Mouse (Mus musculus) E14TG2a.4 (cell line): ENCODE measurements around the gene Cox7a2.

Experiments used
- H3K27me3 ChIP-seq: 2 replicates; pipeline ENCODE4 v1.6.1; 2014; ENCODE audit warnings: low read length, control low read depth; ENCODE audit not compliant: insufficient read depth
- H3K36me3 ChIP-seq: 2 replicates; pipeline ENCODE4 v1.6.1; 2014; ENCODE audit warnings: low read length, control low read depth; ENCODE audit not compliant: insufficient read depth
- H3K4me1 ChIP-seq: replicated peaks from 2 replicates; pipeline ENCODE4 v1.6.1; 2014; ENCODE audit warnings: low read depth, low read length, control low read depth
- H3K4me3 ChIP-seq: replicated peaks from 2 replicates; pipeline ENCODE4 v1.5.1; 2014; ENCODE audit warnings: mild to moderate bottlenecking, low read length
- H3K9me3 ChIP-seq: 2 replicates; pipeline ENCODE4 v1.6.1; 2014; ENCODE audit warnings: low read length, control low read depth
- CTCF ChIP-seq: conservative IDR thresholded peaks from 2 replicates; pipeline ENCODE4 v1.5.1; 2014; ENCODE audit warnings: low read length
- NANOG ChIP-seq: IDR thresholded peaks from 2 replicates; pipeline ENCODE4 v1.6.1; 2014; ENCODE audit warnings: borderline replicate concordance, low read length, mixed read lengths
- POU5F1 ChIP-seq: IDR thresholded peaks from 2 replicates; pipeline ENCODE4 v1.6.1; 2014; ENCODE audit warnings: low read length, borderline replicate concordance

The Cox7a2 gene

DNA sequence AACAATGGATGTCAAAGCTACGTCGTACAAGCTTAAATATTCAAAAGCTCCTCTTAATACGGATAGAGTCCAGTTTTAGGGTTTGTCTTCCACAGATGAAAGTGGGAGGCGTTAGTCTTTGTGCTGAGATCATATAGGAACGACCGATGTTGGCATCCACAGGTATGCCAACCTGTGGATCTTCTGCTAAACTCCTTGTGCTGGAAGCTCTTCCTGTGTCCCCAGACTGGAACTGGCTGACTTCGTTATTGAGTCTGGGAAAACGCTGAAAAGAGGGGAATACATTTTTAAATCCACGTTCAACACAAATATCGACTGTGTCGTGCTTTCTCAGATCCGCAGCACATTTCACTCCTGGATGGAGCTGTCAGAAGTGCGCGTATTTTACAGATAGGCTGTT is 398 bp upstream of the Cox7a2 start:
- peak overlapping the region; percentile 97 for H3K4me3 ChIP-seq
- no peaks in the 10 kb centered on the region for H3K9me3 ChIP-seq
- TF ChIP-seq NANOG: no peak
- no peak for TF ChIP-seq CTCF
- no peak for TF ChIP-seq POU5F1
- peaks cover 20% of the 10 kb centered on the region for H3K4me1 ChIP-seq
- peaks cover 28% of the 10 kb centered on the region for H3K36me3 ChIP-seq
- no peaks in the 10 kb centered on the region for H3K27me3 ChIP-seq

DNA sequence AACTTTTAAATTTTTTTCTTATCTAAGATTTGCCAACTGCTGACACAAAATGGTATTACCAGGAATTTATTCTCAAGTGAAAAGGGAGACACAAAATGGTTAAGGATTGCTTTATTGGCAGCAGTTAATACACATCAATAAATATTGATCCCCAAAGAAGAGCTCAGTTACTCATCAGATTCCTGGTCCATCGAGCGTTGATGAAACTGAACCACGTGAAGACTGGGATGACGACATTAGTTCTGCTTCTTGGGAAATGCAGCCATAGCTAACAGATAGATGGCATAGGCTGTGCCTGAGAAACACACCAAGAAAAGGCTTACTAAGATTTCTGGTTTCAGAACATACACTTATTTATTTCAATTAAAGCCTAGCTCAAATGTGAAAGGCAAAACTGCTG is 4.4 kb downstream of the Cox7a2 start:
- TF ChIP-seq NANOG (no peak), POU5F1 (no peak), CTCF (no peak)
- Histone ChIP-seq H3K4me3 (no peak overlapping the region), H3K4me1 (peaks cover 33% of the 10 kb centered on the region)

DNA sequence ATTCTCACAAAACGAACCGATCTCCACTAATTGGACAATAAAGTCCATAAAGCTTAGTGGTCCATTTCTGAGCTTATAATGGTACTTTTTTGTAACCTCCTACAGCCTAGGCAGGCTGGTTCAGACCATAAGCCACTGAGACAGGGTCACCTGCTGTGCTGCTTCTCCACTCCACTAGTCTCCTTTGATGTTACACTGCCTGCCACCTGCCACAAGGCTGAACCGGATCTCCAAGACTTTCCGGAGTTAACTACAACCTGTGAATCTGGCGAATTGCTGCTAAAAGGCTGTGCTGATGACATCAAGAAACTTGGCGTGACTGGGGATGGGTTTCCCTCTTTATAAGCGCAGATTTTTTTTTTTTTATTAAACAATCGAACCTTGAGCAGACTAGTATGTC is 7.8 kb downstream of the Cox7a2 start:
- TF ChIP-seq POU5F1 (no peak), CTCF (no peak), NANOG (no peak)
- peaks cover 14% of the 10 kb centered on the region for H3K4me1 ChIP-seq
- H3K36me3 ChIP-seq: peaks cover 31% of the 10 kb centered on the region
- H3K4me3 ChIP-seq: 0 out of 2 replicates have a peak overlapping the region, but pooled peaks have one; percentile 20
- H3K9me3 ChIP-seq: no peaks in the 10 kb centered on the region
- H3K27me3 ChIP-seq: no peaks in the 10 kb centered on the region

More for the DNA sequence above, 4.4 kb downstream of the Cox7a2 start:
- Histone ChIP-seq H3K27me3 (no peaks in the 10 kb centered on the region), H3K9me3 (no peaks in the 10 kb centered on the region), H3K36me3 (peaks cover 46% of the 10 kb centered on the region)

DNA sequence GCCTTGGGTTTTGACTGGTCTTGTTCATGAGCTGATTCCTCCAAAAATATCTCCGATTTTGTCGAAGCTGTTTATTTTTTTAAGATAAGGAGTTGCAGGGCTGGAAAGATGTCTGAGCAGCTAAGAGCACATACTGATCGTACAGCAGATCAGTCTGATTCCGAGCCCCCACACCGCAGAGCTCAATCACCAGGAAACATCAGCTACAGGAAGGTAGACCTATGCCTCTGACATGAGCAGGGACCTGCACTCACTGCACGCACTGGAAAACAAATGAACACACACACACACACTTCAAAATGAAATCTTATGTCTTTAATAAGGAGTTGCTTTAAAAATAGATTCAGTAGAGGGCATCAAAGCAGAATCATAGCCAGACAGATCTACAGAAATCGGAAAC is 9.0 kb downstream of the Cox7a2 start:
- Histone ChIP-seq H3K4me1 (peaks cover 23% of the 10 kb centered on the region), H3K9me3 (no peaks in the 10 kb centered on the region), H3K4me3 (no peak overlapping the region), H3K36me3 (peaks cover 25% of the 10 kb centered on the region), H3K27me3 (no peaks in the 10 kb centered on the region)
- TF ChIP-seq CTCF (no peak), POU5F1 (no peak), NANOG (no peak)

DNA sequence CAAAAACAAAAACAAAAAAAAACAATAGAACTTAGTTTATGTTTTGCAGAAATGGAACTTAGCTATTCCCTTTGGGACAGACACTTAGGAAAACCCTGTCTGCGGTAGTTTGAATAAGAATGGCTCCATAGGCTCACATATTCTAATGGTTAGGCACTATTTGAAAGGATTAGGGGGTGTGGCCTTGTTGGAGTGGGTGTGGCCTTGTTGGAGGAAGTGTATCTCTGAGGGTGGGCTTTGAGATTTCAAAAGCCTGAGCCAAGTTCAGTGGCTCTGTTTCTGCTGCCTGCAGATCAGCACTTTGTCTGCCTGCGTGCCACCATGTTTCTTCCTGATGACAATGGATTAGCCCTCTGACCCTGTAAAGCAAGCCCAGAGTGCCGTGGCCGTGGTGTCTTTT is 14.6 kb downstream of the Cox7a2 start:
- TF ChIP-seq CTCF (no peak), NANOG (no peak), POU5F1 (no peak)
- Histone ChIP-seq H3K36me3 (no peaks in the 10 kb centered on the region), H3K27me3 (no peaks in the 10 kb centered on the region), H3K9me3 (no peaks in the 10 kb centered on the region), H3K4me3 (peak overlapping the region; percentile 68), H3K4me1 (peaks cover 24% of the 10 kb centered on the region)

DNA sequence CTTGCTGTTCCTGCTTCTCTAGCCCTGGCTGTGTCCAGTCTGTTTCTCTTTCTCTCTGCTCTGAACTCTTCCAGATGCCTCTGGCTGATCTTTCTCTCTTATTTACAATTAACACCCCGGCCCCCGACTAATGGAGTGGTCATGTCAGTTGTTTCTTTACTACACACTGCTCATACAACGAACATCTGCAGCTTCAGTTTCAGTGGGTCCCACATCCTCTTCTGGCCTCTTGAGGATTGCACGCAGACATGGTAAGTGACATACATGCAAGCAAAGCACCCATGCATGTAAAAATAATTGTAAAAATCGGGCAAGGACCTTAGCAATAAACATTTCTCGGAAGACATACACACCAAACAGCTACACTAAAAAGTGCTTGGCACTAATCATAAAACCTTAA is 24.1 kb downstream of the Cox7a2 start:
- no peak overlapping the region for H3K4me3 ChIP-seq
- H3K36me3 ChIP-seq: no peaks in the 10 kb centered on the region
- TF ChIP-seq CTCF (no peak), POU5F1 (no peak), NANOG (no peak)
- no peaks in the 10 kb centered on the region for H3K9me3 ChIP-seq
- H3K4me1 ChIP-seq: no peaks in the 10 kb centered on the region
- no peaks in the 10 kb centered on the region for H3K27me3 ChIP-seq

DNA sequence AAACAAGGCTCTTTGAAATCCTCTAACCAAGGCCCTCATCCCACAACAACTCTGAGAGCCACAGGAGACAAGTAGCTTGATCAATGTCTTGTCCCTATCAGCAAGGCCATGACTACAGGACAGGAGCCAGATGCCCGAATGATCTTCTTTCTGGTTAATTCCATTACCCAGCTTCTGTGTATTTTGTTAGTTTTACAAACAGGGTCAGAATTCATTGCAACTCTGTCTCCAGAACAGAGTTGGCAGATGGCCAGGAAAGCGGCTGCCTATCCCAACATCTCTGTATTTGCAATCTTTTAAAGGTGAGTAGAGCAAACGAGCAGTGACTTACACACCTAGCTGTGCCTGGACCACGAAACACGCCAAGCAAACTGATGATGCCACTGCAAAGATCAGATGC is 29.4 kb downstream of the Cox7a2 start:
- no peak for TF ChIP-seq NANOG
- no peak for TF ChIP-seq CTCF
- TF ChIP-seq POU5F1: no peak
- H3K9me3 ChIP-seq: no peaks in the 10 kb centered on the region
- no peaks in the 10 kb centered on the region for H3K4me1 ChIP-seq
- H3K27me3 ChIP-seq: no peaks in the 10 kb centered on the region
- no peaks in the 10 kb centered on the region for H3K36me3 ChIP-seq
- H3K4me3 ChIP-seq: no peak overlapping the region

DNA sequence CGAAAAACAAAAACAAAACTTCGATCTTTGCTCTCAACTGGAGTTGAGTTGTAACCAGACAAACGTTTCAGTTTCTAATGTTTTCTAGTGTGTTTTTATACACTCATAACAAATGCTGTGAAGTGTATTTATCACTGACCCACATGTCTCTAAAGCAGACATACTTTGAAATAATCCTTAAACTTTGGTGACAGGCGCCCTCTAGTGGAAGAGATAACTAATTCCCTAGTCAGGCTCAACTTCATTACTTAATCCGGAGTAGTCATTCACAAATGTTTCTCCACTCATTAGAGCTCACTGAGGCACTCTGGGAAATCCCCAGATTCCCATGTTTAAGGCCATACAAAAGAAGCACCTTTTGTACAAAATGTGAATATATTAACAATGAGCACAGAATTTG is 36.6 kb downstream of the Cox7a2 start:
- Histone ChIP-seq H3K36me3 (no peaks in the 10 kb centered on the region), H3K4me1 (peaks cover 21% of the 10 kb centered on the region), H3K27me3 (peaks cover 45% of the 10 kb centered on the region), H3K4me3 (no peak overlapping the region), H3K9me3 (peaks cover 5% of the 10 kb centered on the region; the same call in 1 of the 2 replicates)
- peak; percentile 66 for TF ChIP-seq CTCF
- TF ChIP-seq POU5F1: no peak

DNA sequence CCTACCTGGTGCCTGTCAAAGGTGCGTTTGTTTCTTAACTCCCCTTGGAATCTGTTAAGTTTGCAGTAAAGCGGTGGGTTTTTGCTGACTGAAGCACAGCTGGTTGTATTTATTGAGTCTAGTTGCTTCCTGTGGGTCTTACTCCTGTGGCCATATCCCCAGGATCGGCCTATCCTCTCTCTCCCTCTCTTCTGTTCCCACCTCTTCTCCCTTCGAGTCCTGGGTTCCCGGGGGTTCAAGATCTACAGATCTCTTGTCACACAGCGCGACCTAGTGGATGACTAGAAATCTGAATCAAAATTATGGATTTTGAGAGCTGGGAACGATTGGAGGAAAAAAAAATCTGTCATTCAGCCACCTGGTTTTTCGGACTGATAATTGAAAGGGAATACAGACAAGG is 38.6 kb downstream of the Cox7a2 start:
- Histone ChIP-seq H3K27me3 (peaks cover 56% of the 10 kb centered on the region), H3K4me1 (peaks cover 32% of the 10 kb centered on the region), H3K9me3 (peaks cover 5% of the 10 kb centered on the region; the same call in 1 of the 2 replicates), H3K4me3 (no peak overlapping the region), H3K36me3 (no peaks in the 10 kb centered on the region)
- TF ChIP-seq NANOG (no peak), CTCF (peak; percentile 33)
